Mouse (Mus musculus) ES-Bruce4 (cell line): ENCODE results near the gene Bbof1. TPM values are rescaled to one million over a fixed set of nuclear protein-coding genes. Genes with fewer than 3 reads are reported as not detected.

Source experiments
- H3K27ac ChIP-seq: 2 replicates; pipeline ENCODE4 v1.5.1; 2012; ENCODE audit warnings: low read length, inconsistent platforms; ENCODE audit not compliant: insufficient read depth
- H3K27me3 ChIP-seq: 2 replicates; pipeline ENCODE4 v1.6.1; 2012; ENCODE audit warnings: mild to moderate bottlenecking, low read length, inconsistent platforms; ENCODE audit not compliant: control insufficient read depth, poor library complexity, insufficient read depth, severe bottlenecking
- H3K36me3 ChIP-seq: 2 replicates; pipeline ENCODE4 v1.6.1; 2012; ENCODE audit warnings: inconsistent platforms, mild to moderate bottlenecking, low read length, moderate library complexity; ENCODE audit not compliant: control insufficient read depth, poor library complexity, insufficient read depth, severe bottlenecking
- H3K4me1 ChIP-seq: one replicate; pipeline ENCODE4 v1.8.1; 2011; ENCODE audit warnings: low read length; ENCODE audit not compliant: control insufficient read depth, insufficient read depth
- H3K4me3 ChIP-seq: 2 replicates; pipeline ENCODE4 v1.5.1; 2011; ENCODE audit warnings: low read depth, mild to moderate bottlenecking, low read length
- H3K9ac ChIP-seq: 2 replicates; pipeline ENCODE4 v1.6.1; 2012; ENCODE audit warnings: low read depth, mild to moderate bottlenecking, inconsistent platforms; ENCODE audit not compliant: poor library complexity, severe bottlenecking
- H3K9me3 ChIP-seq: replicated peaks from 2 replicates; pipeline ENCODE4 v1.6.1; 2012; ENCODE audit warnings: mild to moderate bottlenecking, low read length, inconsistent platforms; ENCODE audit not compliant: control insufficient read depth, poor library complexity, insufficient read depth, severe bottlenecking
- CTCF ChIP-seq: IDR thresholded peaks from one replicate; pipeline ENCODE4 v1.8.1; 2011; ENCODE audit warnings: low read depth, low read length
- EP300 ChIP-seq: IDR thresholded peaks from 2 replicates; pipeline ENCODE4 v1.6.1; 2011; ENCODE audit warnings: low read depth, low read length; ENCODE audit not compliant: insufficient read depth
- POLR2A ChIP-seq: IDR thresholded peaks from one replicate; pipeline ENCODE4 v1.8.1; 2011; ENCODE audit warnings: low read length; ENCODE audit not compliant: insufficient read depth
- polyA plus RNA-seq: library from polyadenylated mRNA; stranded (reverse); fragments of >200 nt; gene quantifications from 2 replicates; pipeline ENCODE4 v1.2.4, GENCODE M21; 2011; ENCODE audit warnings: low read depth; ENCODE audit not compliant: missing spikeins, insufficient read depth, insufficient read length

The Bbof1 gene
- polyA plus RNA-seq, 1 experiment, result 1.1 TPM

GRCm38 (mm10) chr12:84388097-84388496 is 20.8 kb upstream of the Bbof1 start:
- no peaks in the 10 kb centered on the region for H3K36me3 ChIP-seq
- TF ChIP-seq EP300, result no peak
- no peak for TF ChIP-seq CTCF
- TF ChIP-seq POLR2A, result no peak
- H3K4me3 ChIP-seq, result no peak overlapping the region
- no peaks in the 10 kb centered on the region for H3K4me1 ChIP-seq
- H3K27me3 ChIP-seq, result no peaks in the 10 kb centered on the region
- no peaks in the 10 kb centered on the region for H3K9me3 ChIP-seq
- H3K9ac ChIP-seq, result no peak overlapping the region
- no peak overlapping the region for H3K27ac ChIP-seq

- Histone ChIP-seq H3K9me3 (no peaks in the 10 kb centered on the region), H3K27ac (no peak overlapping the region), H3K4me1 (no peaks in the 10 kb centered on the region), H3K36me3 (no peaks in the 10 kb centered on the region), H3K27me3 (no peaks in the 10 kb centered on the region), H3K4me3 (no peak overlapping the region), H3K9ac (no peak overlapping the region)
- TF ChIP-seq EP300, result no peak
- TF ChIP-seq POLR2A, result no peak
- no peak for TF ChIP-seq CTCF
Measured at GRCm38 (mm10) chr12:84388774-84389400, 20.0 kb upstream of the Bbof1 start.

GRCm38 (mm10) chr12:84390336-84390735 is 18.5 kb upstream of the Bbof1 start:
- no peak overlapping the region for H3K27ac ChIP-seq
- no peak overlapping the region for H3K9ac ChIP-seq
- H3K36me3 ChIP-seq, result no peaks in the 10 kb centered on the region
- H3K4me1 ChIP-seq, result no peaks in the 10 kb centered on the region
- no peaks in the 10 kb centered on the region for H3K27me3 ChIP-seq
- H3K4me3 ChIP-seq, result no peak overlapping the region
- TF ChIP-seq POLR2A (no peak), CTCF (no peak), EP300 (no peak)
- no peaks in the 10 kb centered on the region for H3K9me3 ChIP-seq

GRCm38 (mm10) chr12:84392681-84393080 is 16.2 kb upstream of the Bbof1 start:
- no peak overlapping the region for H3K4me3 ChIP-seq
- no peaks in the 10 kb centered on the region for H3K4me1 ChIP-seq
- H3K36me3 ChIP-seq, result no peaks in the 10 kb centered on the region
- TF ChIP-seq POLR2A, result no peak
- TF ChIP-seq CTCF, result no peak
- no peak for TF ChIP-seq EP300
- no peaks in the 10 kb centered on the region for H3K9me3 ChIP-seq
- no peaks in the 10 kb centered on the region for H3K27me3 ChIP-seq
- H3K9ac ChIP-seq, result no peak overlapping the region
- no peak overlapping the region for H3K27ac ChIP-seq

GRCm38 (mm10) chr12:84393847-84394246 is 15.0 kb upstream of the Bbof1 start:
- Histone ChIP-seq H3K4me3 (no peak overlapping the region), H3K4me1 (no peaks in the 10 kb centered on the region), H3K27ac (no peak overlapping the region), H3K36me3 (no peaks in the 10 kb centered on the region), H3K9me3 (no peaks in the 10 kb centered on the region), H3K27me3 (no peaks in the 10 kb centered on the region), H3K9ac (no peak overlapping the region)
- TF ChIP-seq POLR2A (no peak), EP300 (no peak), CTCF (no peak)

GRCm38 (mm10) chr12:84396947-84397679 is 11.8 kb upstream of the Bbof1 start:
- TF ChIP-seq POLR2A (no peak), EP300 (no peak), CTCF (no peak)
- Histone ChIP-seq H3K4me3 (no peak overlapping the region), H3K27ac (no peak overlapping the region), H3K9me3 (no peaks in the 10 kb centered on the region), H3K9ac (no peak overlapping the region), H3K27me3 (no peaks in the 10 kb centered on the region), H3K4me1 (no peaks in the 10 kb centered on the region), H3K36me3 (no peaks in the 10 kb centered on the region)
